Mouse (Mus musculus) liver, embryonic 13.5 days (tissue): ENCODE measurements around the gene Rpp30. TPM values are rescaled to one million over a fixed set of nuclear protein-coding genes. Genes with fewer than 3 reads are reported as not detected.

ENCODE experiments used
- ATAC-seq: fragments of 200-750 bp; cut with Nextera tagmentation; 2 replicates; pipeline ENCODE4 v1.8.0; 2017; ENCODE audit warnings: low read depth, mild to moderate bottlenecking, moderate number of reproducible peaks, moderate library complexity
- DNase-seq: peaks from one replicate; pipeline ENCODE4 v3.0.0; 2022
- H3K27ac ChIP-seq: fragments of 300-500 bp; sonication (generic); 2 replicates; pipeline ENCODE4 v1.5.1; 2015; ENCODE audit warnings: moderate library complexity, mild to moderate bottlenecking, inconsistent platforms
- H3K27me3 ChIP-seq: fragments of 300-500 bp; sonication (generic); 2 replicates; pipeline ENCODE4 v1.6.1; 2015; ENCODE audit warnings: mild to moderate bottlenecking, inconsistent platforms
- H3K36me3 ChIP-seq: fragments of 300-500 bp; sonication (generic); 2 replicates; pipeline ENCODE4 v1.6.1; 2015; ENCODE audit warnings: mild to moderate bottlenecking, inconsistent platforms
- H3K4me1 ChIP-seq: fragments of 300-500 bp; sonication (generic); replicated peaks from 2 replicates; pipeline ENCODE4 v1.6.1; 2015; ENCODE audit warnings: inconsistent platforms
- H3K4me2 ChIP-seq: fragments of 300-500 bp; sonication (generic); 2 replicates; pipeline ENCODE4 v1.6.1; 2015; ENCODE audit warnings: inconsistent platforms, mild to moderate bottlenecking, moderate library complexity
- H3K4me3 ChIP-seq: fragments of 300-500 bp; sonication (generic); replicated peaks from 2 replicates; pipeline ENCODE4 v1.5.1; 2015; ENCODE audit warnings: mild to moderate bottlenecking, inconsistent platforms
- H3K9ac ChIP-seq: fragments of 300-500 bp; sonication (generic); 2 replicates; pipeline ENCODE4 v1.6.1; 2015; ENCODE audit warnings: mild to moderate bottlenecking, inconsistent platforms
- H3K9me3 ChIP-seq: fragments of 300-500 bp; sonication (generic); replicated peaks from 2 replicates; pipeline ENCODE4 v1.6.1; 2016; ENCODE audit warnings: inconsistent platforms
- WGBS: fragments of 180-500 bp; shearing (Covaris S2); methylation state at CpG from one replicate; pipeline ENCODE4 v1.1.7; 2015; ENCODE audit not compliant: insufficient replicate concordance; 5-methylcytosine and 5-hydroxymethylcytosine counted together
- polyA plus RNA-seq: library from polyadenylated mRNA; unstranded; fragments of >200 nt; fragmentation: Nextera tagmentation; extraction: Ambion mirVana; gene quantifications from 2 replicates; pipeline ENCODE4 v1.2.1, GENCODE M21; 2015

Gene Rpp30
- polyA plus RNA-seq, 1 experiment from 2014 or later = 63.4 TPM

- Histone ChIP-seq H3K27ac (no peak overlapping the region), H3K27me3 (no peaks in the 10 kb centered on the region), H3K9ac (no peak overlapping the region), H3K9me3 (no peaks in the 10 kb centered on the region), H3K4me2 (no peak overlapping the region), H3K36me3 (peaks cover 35% of the 10 kb centered on the region), H3K4me1 (no peaks in the 10 kb centered on the region), H3K4me3 (no peak overlapping the region)
- no peak for DNase-seq
- no peak for ATAC-seq
- 45% methylated on average over 5 of the region's 5 CpGs for WGBS
Observed at GRCm38 (mm10) chr19:36103909-36104308, 20.4 kb downstream of the Rpp30 start.

DNA sequence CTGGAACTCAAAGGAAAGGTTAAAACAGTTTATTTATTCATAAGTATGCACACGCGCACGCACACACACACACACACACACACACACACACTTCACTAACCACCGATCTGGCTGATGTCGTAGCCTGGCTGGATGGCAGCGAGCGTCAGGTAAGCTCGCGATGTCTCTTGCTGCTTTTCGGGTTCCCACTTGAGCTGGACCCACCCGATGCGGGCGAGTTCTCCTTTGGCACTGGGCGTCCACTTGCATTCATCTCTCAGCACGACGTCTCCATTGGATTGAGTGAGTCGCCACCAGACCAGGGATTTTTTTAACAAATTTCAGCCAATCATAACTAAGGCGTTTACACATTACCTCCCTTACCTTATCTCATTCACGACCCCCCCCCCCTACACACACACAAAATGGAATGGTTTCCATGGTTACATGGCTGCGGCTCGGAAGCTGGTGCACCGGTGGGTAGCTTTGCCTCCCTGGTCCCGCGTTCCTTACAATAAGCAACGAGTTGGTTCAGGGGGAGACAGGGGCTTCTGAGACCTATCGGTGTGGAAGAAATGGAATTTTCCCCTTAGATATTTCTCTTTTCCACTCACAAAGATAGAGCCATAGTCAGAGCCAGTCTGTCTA lies 25.9 kb downstream of the Rpp30 start:
- Histone ChIP-seq H3K27me3 (no peaks in the 10 kb centered on the region), H3K9ac (no peak overlapping the region), H3K9me3 (no peaks in the 10 kb centered on the region), H3K36me3 (no peaks in the 10 kb centered on the region), H3K4me3 (no peak overlapping the region), H3K4me2 (no peak overlapping the region), H3K27ac (no peak overlapping the region), H3K4me1 (no peaks in the 10 kb centered on the region)
- ATAC-seq = no peak
- DNase-seq = no peak
- WGBS = 82% methylated on average over 26 of the region's 26 CpGs

GRCm38 (mm10) chr19:36110465-36110864 lies 26.9 kb downstream of the Rpp30 start:
- H3K9ac ChIP-seq = no peak overlapping the region
- no peaks in the 10 kb centered on the region for H3K4me1 ChIP-seq
- H3K4me3 ChIP-seq = no peak overlapping the region
- H3K27me3 ChIP-seq = no peaks in the 10 kb centered on the region
- no peaks in the 10 kb centered on the region for H3K36me3 ChIP-seq
- no peak for DNase-seq
- no peak overlapping the region for H3K27ac ChIP-seq
- no peaks in the 10 kb centered on the region for H3K9me3 ChIP-seq
- H3K4me2 ChIP-seq = no peak overlapping the region
- no peak for ATAC-seq
- 51% methylated on average over 7 of the region's 7 CpGs for WGBS

DNA sequence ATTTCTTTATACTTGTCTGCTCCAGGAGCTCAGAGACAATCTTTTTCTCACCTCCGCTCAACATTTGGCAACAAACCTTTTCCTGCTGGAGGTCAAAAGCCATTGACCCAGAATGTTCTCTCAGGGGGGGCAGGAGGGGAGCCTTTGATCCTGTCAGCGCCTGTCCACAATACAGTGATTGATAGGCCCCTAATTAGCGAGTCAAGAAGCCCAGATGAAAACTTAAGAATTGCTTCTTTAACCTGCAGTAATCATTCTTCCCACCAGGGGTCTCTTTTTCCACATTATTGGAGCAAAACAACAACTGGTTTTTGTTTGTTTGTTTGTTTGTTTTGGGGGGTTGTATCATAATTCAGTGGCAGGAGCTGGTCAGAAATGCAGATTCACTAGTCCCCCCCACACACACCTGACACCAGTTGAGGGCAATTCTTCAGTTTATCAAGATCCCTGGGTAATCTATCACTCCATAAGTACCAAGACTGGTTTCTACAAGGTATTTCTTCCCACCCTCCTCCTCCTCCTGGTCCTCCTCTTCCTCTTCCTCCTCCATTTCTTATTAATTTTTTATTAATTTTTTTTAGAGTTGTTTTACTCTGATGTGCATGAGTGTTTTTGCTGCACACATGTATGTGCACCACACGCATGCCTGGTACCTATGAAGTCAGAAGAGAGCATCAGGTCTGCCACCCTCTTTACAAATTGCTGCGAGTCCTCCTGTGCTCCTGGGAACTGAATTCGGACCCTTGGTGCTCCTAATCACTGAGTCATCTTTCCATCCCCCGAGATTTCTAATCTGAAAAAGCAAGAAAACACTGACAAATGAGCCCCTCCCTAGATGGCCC lies 27.8 kb downstream of the Rpp30 start:
- no peak overlapping the region for H3K4me3 ChIP-seq
- no peaks in the 10 kb centered on the region for H3K9me3 ChIP-seq
- no peak for ATAC-seq
- no peak overlapping the region for H3K4me2 ChIP-seq
- WGBS = 30% methylated on average over 7 of the region's 7 CpGs
- no peaks in the 10 kb centered on the region for H3K4me1 ChIP-seq
- no peaks in the 10 kb centered on the region for H3K27me3 ChIP-seq
- H3K9ac ChIP-seq = no peak overlapping the region
- no peak for DNase-seq
- H3K36me3 ChIP-seq = no peaks in the 10 kb centered on the region
- H3K27ac ChIP-seq = no peak overlapping the region

DNA sequence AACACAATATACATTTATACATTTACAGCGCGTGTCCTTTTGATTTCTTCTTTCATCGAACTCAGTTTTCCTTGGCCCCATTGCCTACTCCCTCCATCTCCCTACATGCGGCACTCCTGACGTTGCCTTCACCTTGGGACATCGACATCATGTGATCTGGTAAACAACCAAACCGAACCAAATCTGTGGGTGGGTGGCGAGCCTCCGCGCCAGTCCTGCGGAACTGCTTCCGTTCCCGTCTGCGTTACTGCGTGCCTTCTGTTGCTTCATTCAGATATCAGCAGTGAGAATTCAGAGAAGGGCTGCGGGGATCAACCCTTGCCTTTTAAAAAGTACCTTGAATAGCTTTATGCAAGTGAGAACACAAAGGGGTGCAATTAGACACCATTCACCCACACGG lies 28.5 kb downstream of the Rpp30 start:
- Histone ChIP-seq H3K27me3 (no peaks in the 10 kb centered on the region), H3K9ac (no peak overlapping the region), H3K4me2 (no peak overlapping the region), H3K4me1 (no peaks in the 10 kb centered on the region), H3K4me3 (no peak overlapping the region), H3K9me3 (no peaks in the 10 kb centered on the region), H3K36me3 (no peaks in the 10 kb centered on the region), H3K27ac (no peak overlapping the region)
- WGBS = 57% methylated on average over 17 of the region's 17 CpGs
- ATAC-seq = no peak
- DNase-seq = no peak

- H3K4me2 ChIP-seq = no peak overlapping the region
- H3K4me3 ChIP-seq = no peak overlapping the region
- WGBS = 72% methylated on average over 4 of the region's 4 CpGs
- no peaks in the 10 kb centered on the region for H3K9me3 ChIP-seq
- DNase-seq (no peak), ATAC-seq (no peak)
- H3K9ac ChIP-seq = no peak overlapping the region
- H3K27me3 ChIP-seq = no peaks in the 10 kb centered on the region
- H3K27ac ChIP-seq = no peak overlapping the region
- H3K36me3 ChIP-seq = no peaks in the 10 kb centered on the region
- H3K4me1 ChIP-seq = no peaks in the 10 kb centered on the region
Observed at GRCm38 (mm10) chr19:36116185-36116584, 32.7 kb downstream of the Rpp30 start.

DNA sequence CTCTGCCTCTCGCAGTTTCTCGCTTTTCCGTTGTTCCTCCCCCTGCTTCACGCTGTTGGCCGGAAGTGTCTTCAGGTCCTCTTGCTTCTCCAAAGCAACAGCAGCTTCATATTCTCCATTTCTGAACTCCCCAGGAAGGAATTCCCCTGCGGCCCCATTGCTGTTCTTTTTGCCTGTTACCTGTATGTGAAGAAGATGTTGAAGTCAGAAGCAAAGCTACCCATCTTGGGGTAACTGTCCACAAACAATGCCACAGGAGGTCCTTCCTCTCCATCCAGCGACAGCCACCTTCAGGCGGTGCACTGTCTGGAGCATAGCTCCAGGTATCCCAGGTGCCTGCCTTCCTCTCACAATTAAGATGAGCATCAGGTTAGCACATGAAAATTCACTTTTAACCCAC lies 35.7 kb downstream of the Rpp30 start:
- WGBS = 74% methylated on average over 8 of the region's 8 CpGs
- H3K9ac ChIP-seq = no peak overlapping the region
- no peak overlapping the region for H3K4me3 ChIP-seq
- H3K27ac ChIP-seq = no peak overlapping the region
- no peaks in the 10 kb centered on the region for H3K27me3 ChIP-seq
- DNase-seq (no peak), ATAC-seq (no peak)
- H3K36me3 ChIP-seq = no peaks in the 10 kb centered on the region
- no peaks in the 10 kb centered on the region for H3K4me1 ChIP-seq
- 0 out of 2 replicates have a peak, but pooled peaks cover 8% of the 10 kb centered on the region for H3K9me3 ChIP-seq
- no peak overlapping the region for H3K4me2 ChIP-seq

DNA sequence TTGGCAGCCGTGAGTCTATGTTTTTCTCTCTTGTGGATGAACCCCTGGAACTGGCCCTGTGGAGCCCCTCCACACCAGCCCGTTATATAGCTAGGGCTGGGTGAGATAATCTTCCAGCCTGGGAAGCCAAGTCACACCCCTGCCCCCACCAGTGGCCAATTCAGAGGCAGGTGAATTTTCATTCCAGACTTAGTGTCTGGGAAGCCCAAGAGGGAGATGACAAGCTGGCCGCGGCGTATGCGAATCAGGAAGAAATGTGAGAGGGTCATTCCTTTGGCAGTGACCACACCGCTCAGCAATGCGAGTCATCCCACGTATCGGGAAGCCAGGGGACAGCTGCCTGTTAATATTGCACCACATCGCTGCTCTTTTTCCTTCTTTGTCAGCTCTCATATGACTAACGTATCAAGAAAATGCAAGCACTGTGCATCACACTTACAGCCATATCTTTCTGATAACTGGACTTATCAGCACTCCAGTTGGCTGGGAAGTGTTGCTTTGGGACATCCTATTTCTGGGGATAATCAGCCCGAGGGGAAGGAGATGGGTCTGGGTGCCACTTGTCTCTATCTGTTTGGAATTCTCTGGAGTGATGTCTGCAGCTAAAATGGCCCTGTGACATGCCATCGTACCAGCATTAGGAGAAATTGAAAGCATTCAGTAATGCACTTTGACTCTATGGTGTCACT lies 36.4 kb downstream of the Rpp30 start, which contains the start of gene Ankrd1:
Ankrd1 (minus strand) TSS at position 317 of the 689 bp plus-strand sequence.
- H3K4me2 ChIP-seq = no peak within 1 kb of the TSS
- no peak within 1 kb of the TSS for H3K4me3 ChIP-seq
- 0 out of 2 replicates have a peak, but pooled peaks cover 8% of the 10 kb centered on the region for H3K9me3 ChIP-seq
- no peak for DNase-seq
- no peak for ATAC-seq
- H3K36me3 ChIP-seq = no peaks in the 10 kb centered on the region
- no peak within 1 kb of the TSS for H3K27ac ChIP-seq
- no peak within 1 kb of the TSS for H3K9ac ChIP-seq
- H3K27me3 ChIP-seq = no peaks in the 10 kb centered on the region
- WGBS = 54% methylated on average over 14 of the region's 14 CpGs
- no peaks in the 10 kb centered on the region for H3K4me1 ChIP-seq

DNA sequence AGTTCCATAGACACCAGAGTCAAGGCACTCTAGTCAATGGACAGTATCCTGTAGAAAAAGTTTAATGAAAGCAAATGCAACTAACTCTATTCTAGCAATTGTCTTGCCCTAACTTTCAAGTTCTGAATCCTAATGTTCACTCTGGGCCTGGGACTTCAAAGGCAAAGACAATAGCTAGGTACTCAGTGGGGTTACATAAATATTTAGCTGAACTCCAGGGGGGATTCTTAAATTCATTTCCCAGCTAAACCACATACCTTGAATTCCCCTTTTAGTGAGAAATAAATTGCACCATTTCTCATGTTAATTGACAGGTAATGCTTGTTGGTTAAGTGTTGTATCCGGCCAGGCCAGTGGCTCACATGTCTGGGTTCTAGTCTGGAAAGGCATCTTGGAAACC lies 40.7 kb downstream of the Rpp30 start:
- Histone ChIP-seq H3K9me3 (0 out of 2 replicates have a peak, but pooled peaks cover 8% of the 10 kb centered on the region), H3K27me3 (no peaks in the 10 kb centered on the region), H3K9ac (no peak overlapping the region), H3K27ac (no peak overlapping the region), H3K36me3 (no peaks in the 10 kb centered on the region), H3K4me2 (no peak overlapping the region), H3K4me1 (peaks cover 3% of the 10 kb centered on the region; the same call in 1 of the 2 replicates), H3K4me3 (no peak overlapping the region)
- DNase-seq = no peak
- WGBS = 69% methylated on average over 1 of the region's 1 CpGs
- ATAC-seq = no peak

DNA sequence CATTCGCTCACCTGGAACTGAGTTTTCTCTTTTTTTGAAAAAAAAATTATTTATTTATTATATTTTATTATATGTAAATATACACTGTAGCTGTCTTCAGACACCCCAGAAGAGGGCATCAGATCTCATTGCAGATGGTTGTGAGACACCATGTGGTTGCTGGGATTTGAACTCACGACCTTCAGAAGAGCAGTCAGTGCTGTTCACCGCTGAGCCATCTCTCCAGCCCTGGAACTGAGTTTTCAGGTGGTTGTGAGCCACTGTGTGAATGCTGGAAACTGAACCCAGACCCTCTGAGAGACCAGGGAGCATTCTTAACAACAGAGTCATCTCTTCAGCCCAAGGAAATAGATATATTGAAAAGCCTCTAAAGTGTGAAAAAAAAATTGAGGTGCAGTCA lies 44.9 kb downstream of the Rpp30 start:
- ATAC-seq (no peak), DNase-seq (no peak)
- Histone ChIP-seq H3K4me3 (no peak overlapping the region), H3K27ac (no peak overlapping the region), H3K9me3 (0 out of 2 replicates have a peak, but pooled peaks cover 5% of the 10 kb centered on the region), H3K4me2 (no peak overlapping the region), H3K27me3 (no peaks in the 10 kb centered on the region), H3K4me1 (peaks cover 7% of the 10 kb centered on the region; the same call in 1 of the 2 replicates), H3K9ac (no peak overlapping the region), H3K36me3 (no peaks in the 10 kb centered on the region)
- WGBS = 76% methylated on average over 3 of the region's 3 CpGs

DNA sequence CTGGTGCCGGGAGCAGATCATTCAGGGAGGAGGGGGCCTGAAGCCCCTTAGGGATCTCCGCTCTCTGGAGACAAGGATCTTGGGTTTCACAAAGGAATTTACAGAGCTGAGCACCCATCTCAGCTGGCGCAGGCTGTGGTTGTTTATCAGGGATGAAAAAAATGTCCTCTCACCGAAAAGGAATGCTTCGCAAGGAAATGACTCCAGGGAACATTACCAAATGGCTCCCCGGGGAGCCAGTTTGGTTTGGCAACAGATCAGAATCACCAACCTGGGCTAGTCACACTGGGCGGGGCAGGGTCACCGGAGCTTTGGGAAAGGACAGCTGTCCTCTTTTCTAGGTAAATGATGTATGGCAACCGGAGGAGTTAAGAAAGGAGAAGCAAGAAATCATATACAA lies 45.7 kb downstream of the Rpp30 start:
- H3K27ac ChIP-seq = peak overlapping the region; percentile 41
- 12% methylated on average over 9 of the region's 9 CpGs for WGBS
- no peak overlapping the region for H3K4me3 ChIP-seq
- DNase-seq (no peak), ATAC-seq (no peak)
- no peak overlapping the region for H3K9ac ChIP-seq
- peak overlapping the region; percentile 34 for H3K4me2 ChIP-seq
- peaks cover 7% of the 10 kb centered on the region; the same call in 1 of the 2 replicates for H3K4me1 ChIP-seq
- H3K27me3 ChIP-seq = no peaks in the 10 kb centered on the region
- H3K9me3 ChIP-seq = no peaks in the 10 kb centered on the region
- no peaks in the 10 kb centered on the region for H3K36me3 ChIP-seq
